Mouse (Mus musculus) forebrain, embryonic 16.5 days (tissue): ENCODE measurements around the gene Crbn. TPM values are rescaled to one million over a fixed set of nuclear protein-coding genes. Genes with fewer than 3 reads are reported as not detected.

ENCODE experiments used
- ATAC-seq: fragments of 200-750 bp; cut with Nextera tagmentation; 2 replicates; pipeline ENCODE4 v1.8.0; 2017; ENCODE audit warnings: mild to moderate bottlenecking, moderate library complexity
- H3K27ac ChIP-seq: fragments of 300-500 bp; sonication (generic); 2 replicates; pipeline ENCODE4 v1.5.1; 2014; ENCODE audit warnings: low read length, control low read depth
- H3K27me3 ChIP-seq: fragments of 300-500 bp; sonication (generic); replicated peaks from 2 replicates; pipeline ENCODE4 v1.6.1; 2014; ENCODE audit warnings: low read length; ENCODE audit not compliant: control insufficient read depth, insufficient read depth
- H3K36me3 ChIP-seq: fragments of 300-500 bp; sonication (generic); 2 replicates; pipeline ENCODE4 v1.6.1; 2014; ENCODE audit not compliant: control insufficient read depth, insufficient read depth
- H3K4me1 ChIP-seq: fragments of 300-500 bp; sonication (generic); replicated peaks from 2 replicates; pipeline ENCODE4 v1.6.1; 2014; ENCODE audit warnings: low read length; ENCODE audit not compliant: control insufficient read depth, insufficient read depth
- H3K4me2 ChIP-seq: fragments of 300-500 bp; sonication (generic); 2 replicates; pipeline ENCODE4 v1.6.1; 2014; ENCODE audit warnings: mild to moderate bottlenecking, low read length, control low read depth
- H3K4me3 ChIP-seq: fragments of 300-500 bp; sonication (generic); replicated peaks from 2 replicates; pipeline ENCODE4 v1.5.1; 2014; ENCODE audit warnings: mild to moderate bottlenecking, low read length, control low read depth
- H3K9ac ChIP-seq: fragments of 300-500 bp; sonication (generic); replicated peaks from 2 replicates; pipeline ENCODE4 v1.6.1; 2014; ENCODE audit warnings: low read depth, low read length, control low read depth
- H3K9me3 ChIP-seq: fragments of 300-500 bp; sonication (generic); 2 replicates; pipeline ENCODE4 v1.6.1; 2016; ENCODE audit warnings: low read length; ENCODE audit not compliant: control insufficient read depth
- WGBS: fragments of 180-500 bp; shearing (Covaris S2); extraction: QIAGEN DNeasy Blood & Tissue Kit; methylation state at CpG from one replicate; pipeline ENCODE4 v1.1.7; 2014; 5-methylcytosine and 5-hydroxymethylcytosine counted together
- polyA plus RNA-seq: library from polyadenylated mRNA; unstranded; fragments of >200 nt; fragmentation: Nextera tagmentation; extraction: Ambion mirVana; gene quantifications from 2 replicates; pipeline ENCODE4 v1.2.1, GENCODE M21; 2015

Crbn gene
- 67.4 and 74.3 TPM in 2 replicates for polyA plus RNA-seq

GRCm38 (mm10) chr6:106799333-106800226 is at the start of gene Crbn:
TSS of gene Crbn (minus strand) at chr6:106800077.
- ATAC-seq: peak; percentile 97
- Histone ChIP-seq H3K27ac (no peak within 1 kb of the TSS; the same call in 1 of the 2 replicates), H3K4me2 (peak within 1 kb of the TSS; percentile 94), H3K9ac (peak within 1 kb of the TSS; percentile 87), H3K4me1 (peaks cover 12% of the 10 kb centered on the region), H3K36me3 (peaks cover 6% of the 10 kb centered on the region), H3K27me3 (no peaks in the 10 kb centered on the region), H3K4me3 (peak within 1 kb of the TSS; percentile 91), H3K9me3 (no peaks in the 10 kb centered on the region)
- 2% methylated on average over 55 of the region's 57 CpGs for WGBS

GRCm38 (mm10) chr6:106840181-106840580 is 40.3 kb upstream of the Crbn start:
- Histone ChIP-seq H3K4me3 (no peak overlapping the region), H3K4me2 (no peak overlapping the region), H3K9me3 (no peaks in the 10 kb centered on the region), H3K9ac (no peak overlapping the region), H3K27ac (no peak overlapping the region), H3K27me3 (no peaks in the 10 kb centered on the region), H3K4me1 (no peaks in the 10 kb centered on the region), H3K36me3 (no peaks in the 10 kb centered on the region)
- ATAC-seq: no peak
- WGBS: 72% methylated on average over 1 of the region's 1 CpGs

GRCm38 (mm10) chr6:106838053-106838452 is 38.2 kb upstream of the Crbn start:
- 85% methylated on average over 3 of the region's 3 CpGs for WGBS
- no peaks in the 10 kb centered on the region for H3K4me1 ChIP-seq
- no peak overlapping the region for H3K4me2 ChIP-seq
- H3K27me3 ChIP-seq: no peaks in the 10 kb centered on the region
- H3K27ac ChIP-seq: no peak overlapping the region
- no peak overlapping the region for H3K4me3 ChIP-seq
- no peak overlapping the region for H3K9ac ChIP-seq
- ATAC-seq: no peak
- no peaks in the 10 kb centered on the region for H3K36me3 ChIP-seq
- no peaks in the 10 kb centered on the region for H3K9me3 ChIP-seq

- Histone ChIP-seq H3K4me3 (no peak overlapping the region), H3K4me1 (no peaks in the 10 kb centered on the region), H3K27ac (no peak overlapping the region), H3K4me2 (no peak overlapping the region), H3K27me3 (no peaks in the 10 kb centered on the region), H3K9me3 (no peaks in the 10 kb centered on the region), H3K9ac (no peak overlapping the region), H3K36me3 (no peaks in the 10 kb centered on the region)
- WGBS: 38% methylated on average over 2 of the region's 2 CpGs
- ATAC-seq: no peak
Measured at GRCm38 (mm10) chr6:106835316-106835715, 35.4 kb upstream of the Crbn start.

GRCm38 (mm10) chr6:106822329-106822728 is 22.5 kb upstream of the Crbn start:
- Histone ChIP-seq H3K27ac (no peak overlapping the region), H3K4me1 (no peaks in the 10 kb centered on the region), H3K36me3 (no peaks in the 10 kb centered on the region), H3K9me3 (no peaks in the 10 kb centered on the region), H3K27me3 (no peaks in the 10 kb centered on the region), H3K4me3 (no peak overlapping the region), H3K9ac (no peak overlapping the region), H3K4me2 (no peak overlapping the region)
- WGBS: 52% methylated on average over 1 of the region's 1 CpGs
- no peak for ATAC-seq

GRCm38 (mm10) chr6:106820566-106820965 is 20.7 kb upstream of the Crbn start:
- no peak overlapping the region for H3K4me3 ChIP-seq
- no peaks in the 10 kb centered on the region for H3K36me3 ChIP-seq
- no peak overlapping the region for H3K9ac ChIP-seq
- no peak overlapping the region for H3K27ac ChIP-seq
- H3K27me3 ChIP-seq: no peaks in the 10 kb centered on the region
- no peaks in the 10 kb centered on the region for H3K9me3 ChIP-seq
- no peak overlapping the region for H3K4me2 ChIP-seq
- H3K4me1 ChIP-seq: no peaks in the 10 kb centered on the region
- no peak for ATAC-seq

GRCm38 (mm10) chr6:106819906-106820305 is 20.0 kb upstream of the Crbn start:
- H3K27ac ChIP-seq: no peak overlapping the region
- no peak overlapping the region for H3K9ac ChIP-seq
- no peaks in the 10 kb centered on the region for H3K4me1 ChIP-seq
- no peaks in the 10 kb centered on the region for H3K27me3 ChIP-seq
- ATAC-seq: no peak
- WGBS: 78% methylated on average over 3 of the region's 3 CpGs
- H3K4me2 ChIP-seq: no peak overlapping the region
- H3K36me3 ChIP-seq: no peaks in the 10 kb centered on the region
- H3K4me3 ChIP-seq: no peak overlapping the region
- H3K9me3 ChIP-seq: no peaks in the 10 kb centered on the region

- ATAC-seq: no peak
- Histone ChIP-seq H3K9ac (no peak overlapping the region), H3K4me3 (no peak overlapping the region), H3K27ac (no peak overlapping the region), H3K9me3 (no peaks in the 10 kb centered on the region), H3K4me2 (no peak overlapping the region), H3K27me3 (no peaks in the 10 kb centered on the region), H3K4me1 (no peaks in the 10 kb centered on the region), H3K36me3 (no peaks in the 10 kb centered on the region)
Measured at GRCm38 (mm10) chr6:106819246-106819645, 19.4 kb upstream of the Crbn start.

GRCm38 (mm10) chr6:106810686-106811085 is 10.8 kb upstream of the Crbn start:
- H3K4me1 ChIP-seq: no peaks in the 10 kb centered on the region
- H3K36me3 ChIP-seq: no peaks in the 10 kb centered on the region
- no peak overlapping the region for H3K9ac ChIP-seq
- 91% methylated on average over 3 of the region's 3 CpGs for WGBS
- no peaks in the 10 kb centered on the region for H3K27me3 ChIP-seq
- H3K27ac ChIP-seq: no peak overlapping the region
- no peak overlapping the region for H3K4me3 ChIP-seq
- no peaks in the 10 kb centered on the region for H3K9me3 ChIP-seq
- no peak overlapping the region for H3K4me2 ChIP-seq
- no peak for ATAC-seq
